Mouse (Mus musculus) intestine, postnatal 0 days (tissue): ENCODE data around the gene Gm20850. TPM values are rescaled to one million over a fixed set of nuclear protein-coding genes. Genes with fewer than 3 reads are reported as not detected.
"Not testable (repeated sequence)": the region's sequence is repeated elsewhere in the genome, so short reads cannot be mapped to it uniquely, and the experiment has no call there.

Experiments
- ATAC-seq: fragments of 200-750 bp; cut with Nextera tagmentation; 2 replicates; pipeline ENCODE4 v1.8.0; 2017; ENCODE audit warnings: mild to moderate bottlenecking, moderate TSS enrichment, moderate library complexity
- H3K27ac ChIP-seq: fragments of 300-500 bp; sonication (generic); 2 replicates; pipeline ENCODE4 v1.5.1; 2014; ENCODE audit warnings: mild to moderate bottlenecking, low read depth, low read length, moderate library complexity
- H3K27me3 ChIP-seq: fragments of 300-500 bp; sonication (generic); replicated peaks from 2 replicates; pipeline ENCODE4 v1.6.1; 2014; ENCODE audit warnings: low read length, mixed read lengths; ENCODE audit not compliant: control insufficient read depth, insufficient read depth
- H3K36me3 ChIP-seq: fragments of 300-500 bp; sonication (generic); 2 replicates; pipeline ENCODE4 v1.6.1; 2014; ENCODE audit warnings: mild to moderate bottlenecking, moderate library complexity; ENCODE audit not compliant: control insufficient read depth, insufficient read depth
- H3K4me1 ChIP-seq: fragments of 300-500 bp; sonication (generic); replicated peaks from 2 replicates; pipeline ENCODE4 v1.6.1; 2014; ENCODE audit warnings: antibody characterized with exemption, low read length, mixed read lengths; ENCODE audit not compliant: control insufficient read depth, insufficient read depth
- H3K4me2 ChIP-seq: fragments of 300-500 bp; sonication (generic); replicated peaks from 2 replicates; pipeline ENCODE4 v1.6.1; 2014; ENCODE audit warnings: low read depth, mild to moderate bottlenecking, moderate library complexity
- H3K4me3 ChIP-seq: fragments of 300-500 bp; sonication (generic); 2 replicates; pipeline ENCODE4 v1.5.1; 2014; ENCODE audit warnings: low read depth, low read length
- H3K9ac ChIP-seq: fragments of 300-500 bp; sonication (generic); 2 replicates; pipeline ENCODE4 v1.6.1; 2014; ENCODE audit warnings: mild to moderate bottlenecking, low read depth, low read length
- H3K9me3 ChIP-seq: fragments of 300-500 bp; sonication (generic); 2 replicates; pipeline ENCODE4 v1.6.1; 2016; ENCODE audit warnings: mixed run types; ENCODE audit not compliant: control insufficient read depth
- WGBS: fragments of 180-500 bp; shearing (Covaris S2); extraction: QIAGEN DNeasy Blood & Tissue Kit; methylation state at CpG from one replicate; pipeline ENCODE4 v1.1.7; 2014; 5-methylcytosine and 5-hydroxymethylcytosine counted together
- polyA plus RNA-seq: library from polyadenylated mRNA; unstranded; fragments of >200 nt; fragmentation: Nextera tagmentation; extraction: Ambion mirVana; gene quantifications from 2 replicates; pipeline ENCODE4 v1.2.1, GENCODE M21; 2015

Gene Gm20850
- not detected in 2 replicates for polyA plus RNA-seq

DNA sequence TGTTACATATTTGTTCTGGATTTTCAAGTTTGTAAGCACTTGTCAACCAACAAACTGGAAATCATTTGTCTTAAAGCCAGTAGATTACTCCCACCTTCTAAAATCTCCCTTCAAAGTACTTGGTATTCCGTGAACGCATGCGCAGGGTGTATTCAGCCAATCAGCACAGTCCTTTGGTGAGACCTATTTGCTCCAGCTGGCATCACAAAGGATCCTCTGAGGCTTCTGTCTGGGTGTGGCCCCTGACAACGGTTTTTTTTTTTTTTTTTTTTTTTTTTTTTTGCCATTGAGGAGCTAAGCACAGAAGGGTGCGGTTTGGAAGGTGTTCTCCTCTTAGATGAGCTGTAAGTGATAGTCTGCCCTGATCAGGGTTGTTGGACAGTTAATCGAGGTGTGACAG lies at the start of gene Gm20850:
Gene Gm20850 (plus strand): TSS at position 301 of the 400 bp plus-strand sequence.
- H3K36me3 ChIP-seq, H3K4me2 ChIP-seq, ATAC-seq, H3K9me3 ChIP-seq, H3K4me3 ChIP-seq, H3K9ac ChIP-seq, H3K27me3 ChIP-seq, H3K27ac ChIP-seq, H3K4me1 ChIP-seq: not testable (repeated sequence)
- no CpG with 5 or more reads among the region's 6 CpGs for WGBS
